Mouse (Mus musculus): Measurements from ENCODE around the gene Gm28998. TPM values are rescaled to one million over a fixed set of nuclear protein-coding genes. Genes with fewer than 3 reads are reported as not detected.
"Not testable (repeated sequence)": the region's sequence is repeated elsewhere in the genome, so short reads cannot be mapped to it uniquely, and the experiment has no call there.

Gene Gm28998
- not detected in 2 replicates for polyA plus RNA-seq (2012; rRNA removed)

- not testable (repeated sequence) for DNase-seq (ENCODE audit: low read depth, low spot score)
- WGBS = no CpG with 5 or more reads among the region's 8 CpGs
Measured at GRCm38 (mm10) chrY:7253487-7253886, at the start of gene Gm28998. Gene Gm28998, plus strand, starts transcription at chrY:7253787.

Other genes starting within 250 kb of the Gm28998 start
- gene Gm21244, start 84.5 kb upstream of the Gm28998 start, polyA plus RNA-seq (2012; rRNA removed) = not detected in 2 replicates
- gene Gm21788, start 151.2 kb downstream of the Gm28998 start, polyA plus RNA-seq (2012; rRNA removed) = not detected in 2 replicates